Mouse (Mus musculus): ENCODE data around the gene Htra3.
A peak's percentile ranks its signal among the peaks of the same experiment; 100 is the strongest.

Htra3 gene

DNA sequence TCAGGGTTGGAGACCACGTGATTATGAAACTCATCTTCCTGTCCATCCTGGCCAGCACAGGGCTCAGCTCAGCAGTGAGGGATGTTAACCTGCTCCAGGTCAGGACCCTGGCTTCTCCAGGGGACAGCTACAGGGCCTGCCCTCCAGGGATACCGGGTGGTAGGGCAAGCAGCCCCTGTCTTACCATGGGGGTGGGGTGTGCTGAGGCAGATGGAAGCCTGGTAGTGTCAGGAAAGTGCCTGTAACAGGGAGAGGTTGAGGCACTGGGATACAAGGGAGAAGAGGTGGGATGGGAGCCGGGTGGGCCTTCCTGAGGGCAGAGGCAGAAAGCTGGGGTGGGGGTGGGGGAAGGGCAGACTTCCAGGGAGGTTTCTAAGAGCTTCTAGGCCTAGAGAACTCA is 27.3 kb downstream of the Htra3 start:
- DNase-seq (ENCODE audit: low spot score), result no peak

GRCm38 (mm10) chr5:35648230-35648629 is 31.4 kb downstream of the Htra3 start:
- DNase-seq (ENCODE audit: low spot score), result no peak

DNA sequence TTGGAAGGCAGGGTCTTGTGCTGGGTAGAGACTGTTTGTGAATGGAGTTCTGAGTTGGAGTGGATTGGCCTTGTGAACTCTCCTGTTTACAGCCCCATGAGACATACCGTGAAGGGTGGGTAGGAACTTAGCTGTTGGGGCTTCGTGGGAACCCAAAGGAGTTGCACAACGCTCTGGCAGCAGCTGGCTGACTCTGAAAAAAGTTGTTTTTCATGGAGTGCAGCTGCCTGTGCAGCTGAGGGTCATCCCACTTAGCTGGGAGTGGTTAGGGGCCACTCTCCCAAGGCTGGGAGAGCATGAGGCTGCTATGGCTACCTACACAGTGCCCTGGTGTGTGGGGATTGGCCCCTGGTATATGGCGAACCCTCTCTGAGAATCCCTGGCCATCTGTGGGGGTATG is 32.0 kb downstream of the Htra3 start:
- no peak for DNase-seq (ENCODE audit: low spot score)

DNA sequence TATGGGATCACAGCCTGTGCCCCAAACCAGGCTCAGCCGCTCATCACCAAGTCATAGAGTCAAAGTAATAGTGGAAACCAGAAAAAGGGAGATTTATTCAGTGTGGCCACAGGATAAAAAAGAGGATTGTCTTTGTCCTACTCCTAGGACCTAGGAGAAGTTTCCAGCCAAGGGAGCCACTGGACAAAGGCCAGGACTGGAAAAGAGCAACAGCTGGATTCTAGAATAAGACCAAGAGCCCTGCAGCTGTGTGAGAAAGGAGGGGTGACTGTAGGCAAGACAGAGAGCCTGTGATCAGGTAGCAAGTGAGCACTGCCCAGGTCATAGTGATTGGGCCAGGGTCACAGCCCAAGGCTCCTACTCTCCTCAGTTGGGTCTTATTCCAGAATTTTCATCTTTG is 32.7 kb downstream of the Htra3 start:
- DNase-seq (ENCODE audit: low spot score), result no peak

DNA sequence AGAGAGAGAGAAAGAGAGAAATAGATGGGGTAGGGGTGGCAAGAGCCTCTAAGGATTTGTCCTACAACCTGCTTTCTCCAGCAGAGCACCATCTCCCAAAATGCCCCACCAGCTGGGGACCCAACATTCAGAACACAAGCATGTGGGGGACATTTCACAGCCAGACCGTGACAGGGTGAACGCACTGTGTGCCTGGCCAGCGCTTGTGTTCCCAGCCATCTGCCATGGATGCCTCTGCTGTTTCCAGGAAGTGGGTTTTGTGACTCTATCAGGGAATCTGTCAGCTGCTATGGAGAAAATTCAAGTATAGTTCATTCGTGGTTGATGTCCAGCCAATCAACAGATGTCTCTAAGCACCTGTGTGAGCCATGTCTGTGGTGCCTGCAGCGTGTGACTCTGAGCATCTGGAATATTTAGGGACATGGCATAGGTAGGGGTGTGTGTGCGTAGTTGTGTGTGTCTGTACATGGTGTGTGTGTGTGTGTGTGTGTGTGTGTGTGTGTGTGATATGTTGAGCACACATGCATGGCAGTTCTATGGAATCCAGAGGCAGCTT is 33.6 kb downstream of the Htra3 start:
- no peak for DNase-seq (ENCODE audit: low spot score)

DNA sequence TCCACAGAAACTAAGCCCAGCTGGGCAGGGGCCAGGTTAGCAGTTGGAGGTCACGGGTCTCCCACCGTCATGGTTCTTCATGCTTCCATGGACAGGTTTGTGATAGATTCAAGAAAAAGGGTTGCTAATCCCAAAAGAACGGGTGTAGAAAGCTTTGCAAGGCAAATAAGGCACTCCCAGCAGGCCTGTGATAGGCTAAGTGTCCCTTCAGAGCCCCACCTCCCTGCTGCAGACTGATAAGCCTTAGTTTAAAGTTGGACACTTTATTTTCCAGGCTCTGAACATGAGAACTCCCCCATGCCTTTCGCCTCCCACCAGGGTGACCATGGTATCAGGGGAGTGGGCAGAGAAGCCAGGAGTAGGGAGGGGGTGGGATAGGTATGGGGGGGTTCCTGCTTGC is 35.5 kb downstream of the Htra3 start:
- DNase-seq (ENCODE audit: low spot score), result no peak

DNA sequence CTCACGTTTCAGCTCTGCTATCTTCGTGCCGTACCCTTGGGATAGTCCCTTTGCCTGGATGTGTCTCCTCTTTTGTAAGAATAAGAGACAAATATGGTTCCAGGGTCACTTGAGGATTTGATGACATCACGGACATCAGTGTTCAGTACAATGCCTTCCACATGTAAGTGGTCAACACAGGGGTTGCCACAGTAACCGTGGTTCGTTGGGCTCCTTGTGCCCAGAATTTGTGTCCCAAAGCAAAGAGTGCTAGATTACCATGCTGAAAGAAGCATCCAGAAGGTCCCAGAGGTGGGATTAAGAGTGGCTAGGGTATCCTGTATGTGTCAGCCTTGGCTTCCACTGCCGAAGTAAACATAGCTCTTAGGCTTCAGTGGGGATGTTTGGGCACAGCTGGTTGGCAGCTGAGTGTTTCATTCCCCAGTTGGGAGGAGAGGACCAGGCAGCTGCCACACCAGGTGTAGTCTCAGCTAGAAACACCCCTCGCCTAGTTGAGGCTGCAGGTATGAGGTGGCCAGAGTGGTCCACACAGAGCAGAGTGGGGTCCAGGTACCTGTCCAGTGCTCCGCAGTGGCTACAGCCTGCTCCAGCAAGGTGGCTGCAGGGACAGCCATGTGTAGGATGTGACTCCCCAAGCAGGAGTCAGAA is 36.1 kb downstream of the Htra3 start:
- DNase-seq (ENCODE audit: low spot score), result no peak

DNA sequence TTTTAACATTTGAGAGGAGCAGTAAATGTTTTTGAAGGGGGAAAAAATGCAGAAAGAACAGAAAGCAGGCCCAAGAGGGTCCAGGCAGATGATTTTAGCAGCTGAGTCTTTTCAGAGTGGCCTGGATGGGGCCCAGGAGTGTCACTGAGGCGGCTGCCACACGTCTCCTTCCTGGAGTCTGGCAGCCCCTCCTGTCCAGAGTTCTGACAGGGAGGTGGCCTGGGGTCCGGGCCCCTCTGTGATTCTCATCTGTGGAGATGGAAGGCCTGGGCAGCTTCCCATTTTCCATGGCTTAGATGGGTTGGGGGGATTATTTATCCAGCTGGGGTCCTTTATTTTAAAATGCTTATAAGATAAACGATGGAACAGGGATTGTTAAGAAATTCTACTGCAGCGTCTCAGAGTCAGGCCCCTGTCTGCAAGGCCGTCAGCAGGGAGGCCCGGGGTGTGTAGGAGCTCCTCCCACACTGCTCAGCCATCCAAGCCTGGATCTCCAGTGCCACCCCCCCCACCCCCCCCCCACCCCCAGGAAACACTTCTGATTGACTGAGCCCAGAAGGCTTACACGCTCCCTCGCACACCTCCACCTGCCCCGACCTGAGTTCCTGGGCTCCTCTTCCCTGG is 37.5 kb downstream of the Htra3 start:
- no peak for DNase-seq (ENCODE audit: low spot score)

DNA sequence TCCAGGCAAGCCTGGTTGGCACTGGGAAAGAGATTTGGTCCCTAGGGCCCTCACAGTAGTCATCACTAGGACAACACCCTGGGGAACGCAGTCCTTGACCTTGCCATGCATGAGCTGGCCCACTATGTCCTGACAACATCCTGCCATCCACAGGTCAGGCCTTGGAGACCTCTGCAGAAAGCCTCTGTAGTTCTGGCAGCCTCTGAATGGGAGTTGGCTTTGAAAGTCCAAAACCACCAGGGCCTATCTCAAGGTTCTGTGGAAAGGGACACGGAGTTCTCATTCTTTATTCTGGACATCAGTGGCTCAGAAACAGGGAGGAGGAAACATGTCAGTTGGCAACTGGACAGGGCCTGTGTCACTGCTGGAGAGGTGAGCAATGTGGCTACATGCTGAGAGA is 43.6 kb downstream of the Htra3 start:
- DNase-seq (ENCODE audit: low spot score), result no peak

GRCm38 (mm10) chr5:35632841-35633240 is 46.7 kb downstream of the Htra3 start:
- DNase-seq (ENCODE audit: low spot score), result no peak

GRCm38 (mm10) chr5:35631755-35632154 is 47.8 kb downstream of the Htra3 start:
- no peak for DNase-seq (ENCODE audit: low spot score)

DNA sequence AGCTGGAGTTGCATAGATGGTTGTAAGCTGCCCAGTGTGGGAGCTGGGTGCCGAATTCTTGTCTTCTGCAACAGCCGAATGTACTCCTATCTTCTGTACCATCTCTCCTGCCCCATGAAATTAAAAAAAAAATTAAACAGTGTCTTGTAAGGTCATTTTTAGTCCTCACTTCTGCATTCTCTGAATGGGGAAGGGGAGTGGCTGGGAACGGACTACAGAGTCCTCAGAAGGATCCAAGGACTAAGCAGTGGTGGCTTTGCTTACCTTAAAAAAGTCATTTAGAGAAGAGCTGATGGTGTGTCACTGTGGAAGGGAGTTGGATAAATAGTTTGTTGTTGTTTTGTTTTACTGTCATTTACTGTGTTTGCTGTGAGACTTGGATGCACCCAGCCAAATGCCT is 48.4 kb downstream of the Htra3 start:
- no peak for DNase-seq (ENCODE audit: low spot score)

DNA sequence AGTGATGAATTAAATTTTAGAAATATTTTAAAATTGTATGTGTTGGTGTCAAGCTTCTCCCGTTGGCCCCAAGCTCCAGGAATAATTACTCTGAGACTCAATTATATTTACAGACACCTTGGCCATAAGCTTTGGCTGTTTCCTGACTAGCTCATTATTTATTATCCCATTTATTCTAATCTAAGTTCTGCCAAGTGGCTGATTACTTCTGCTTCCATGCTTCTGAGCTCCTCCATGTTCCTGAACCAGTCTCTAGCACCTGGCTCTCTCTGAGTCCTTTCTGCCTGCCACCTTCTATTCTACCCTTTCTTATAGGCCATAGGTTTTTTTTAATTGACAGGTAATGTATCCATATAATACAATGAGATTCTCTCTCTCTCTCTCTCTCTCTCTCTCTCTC is 48.9 kb downstream of the Htra3 start:
- DNase-seq (ENCODE audit: low spot score), result no peak

DNA sequence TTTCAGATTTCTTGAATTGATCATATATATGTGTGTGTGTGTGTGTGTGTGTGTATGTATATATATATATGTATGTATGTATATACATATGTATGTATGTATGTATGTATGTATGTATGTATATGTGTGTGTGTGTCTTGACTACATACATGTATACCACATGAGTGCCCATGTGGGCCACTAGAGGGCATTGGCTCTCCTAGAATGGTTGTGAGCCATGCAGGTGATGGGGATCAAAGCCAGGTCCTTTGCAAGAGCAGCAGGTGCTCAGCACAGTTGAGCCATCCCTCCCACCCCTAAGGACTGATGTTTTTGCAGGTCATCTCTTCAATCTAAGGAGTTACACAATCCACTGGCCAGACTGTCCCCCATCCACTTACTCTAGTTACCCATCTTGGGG is 50.2 kb downstream of the Htra3 start:
- no peak for DNase-seq (ENCODE audit: low spot score)

DNA sequence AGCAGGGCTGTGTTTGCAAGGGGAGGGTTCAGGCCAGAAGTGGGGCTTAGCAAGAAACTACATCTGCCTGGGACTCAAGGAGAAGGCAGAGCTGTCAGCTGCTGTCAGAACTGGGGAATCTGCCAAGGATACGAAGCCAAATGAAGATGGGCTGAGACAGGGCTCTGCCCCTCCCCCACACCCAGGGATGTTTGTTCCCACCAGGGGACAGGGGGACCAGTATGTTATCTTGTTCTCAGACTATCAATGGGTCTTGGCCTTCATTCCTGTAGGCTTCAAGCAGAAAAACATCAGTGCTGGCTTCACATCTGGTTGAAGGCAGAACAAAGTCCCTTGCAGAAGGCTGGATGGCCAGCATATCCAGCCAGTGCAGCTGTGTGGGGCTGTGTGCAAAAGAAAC is 50.9 kb downstream of the Htra3 start:
- DNase-seq (ENCODE audit: low spot score), result no peak

DNA sequence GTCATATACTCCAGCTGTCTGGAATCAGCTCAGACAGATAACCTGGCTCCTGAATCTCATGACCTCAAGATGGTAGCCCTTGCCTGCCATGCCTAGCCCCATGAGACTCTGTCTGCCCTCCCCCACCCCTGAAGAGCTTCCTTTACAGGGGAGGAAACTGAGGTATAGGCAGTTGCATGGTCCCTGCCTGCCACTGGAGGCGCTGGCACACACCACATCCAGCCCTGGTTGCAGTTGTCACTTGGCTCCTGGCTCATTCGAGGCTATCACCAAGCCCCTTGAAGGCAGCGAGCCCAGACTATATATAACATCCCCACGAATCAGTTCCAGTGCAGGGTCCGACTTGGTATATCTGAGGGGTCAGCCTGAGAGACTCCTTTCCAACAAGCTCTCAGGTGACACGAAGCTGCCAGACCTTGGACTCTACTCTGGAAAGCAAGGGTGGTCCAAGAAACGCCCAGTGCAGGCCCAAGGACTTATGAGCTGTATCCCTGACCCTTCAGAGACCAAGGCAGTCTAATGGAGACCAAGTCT is 52.2 kb downstream of the Htra3 start:
- no peak for DNase-seq (ENCODE audit: low spot score)

GRCm38 (mm10) chr5:35626408-35626807 is 53.2 kb downstream of the Htra3 start:
- DNase-seq (ENCODE audit: low spot score), result no peak

GRCm38 (mm10) chr5:35624751-35625239 is 54.8 kb downstream of the Htra3 start:
- DNase-seq (ENCODE audit: low spot score), result peak; percentile 36

DNA sequence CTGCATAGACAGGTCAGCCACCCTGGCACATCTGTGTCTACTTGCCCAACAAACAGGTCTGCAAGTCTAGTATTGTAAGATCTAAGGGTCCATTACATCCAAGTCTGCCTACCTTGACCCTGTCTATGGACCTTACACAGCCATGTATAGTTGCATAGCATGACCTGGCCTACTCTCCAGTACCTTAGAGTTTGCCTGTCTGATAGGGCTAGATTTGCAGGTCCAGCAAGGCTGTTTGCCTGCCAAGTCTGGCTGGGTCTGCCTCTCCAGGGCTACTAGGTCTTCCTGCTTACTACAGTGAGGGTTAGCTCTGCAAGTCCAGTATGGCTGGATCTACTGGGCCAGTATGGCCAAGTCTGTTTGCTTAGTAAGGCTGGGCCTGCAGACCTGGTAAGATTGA is 55.8 kb downstream of the Htra3 start:
- DNase-seq (ENCODE audit: low spot score), result no peak

- DNase-seq (ENCODE audit: low spot score), result no peak
Observed at GRCm38 (mm10) chr5:35621114-35621513, 58.5 kb downstream of the Htra3 start.

DNA sequence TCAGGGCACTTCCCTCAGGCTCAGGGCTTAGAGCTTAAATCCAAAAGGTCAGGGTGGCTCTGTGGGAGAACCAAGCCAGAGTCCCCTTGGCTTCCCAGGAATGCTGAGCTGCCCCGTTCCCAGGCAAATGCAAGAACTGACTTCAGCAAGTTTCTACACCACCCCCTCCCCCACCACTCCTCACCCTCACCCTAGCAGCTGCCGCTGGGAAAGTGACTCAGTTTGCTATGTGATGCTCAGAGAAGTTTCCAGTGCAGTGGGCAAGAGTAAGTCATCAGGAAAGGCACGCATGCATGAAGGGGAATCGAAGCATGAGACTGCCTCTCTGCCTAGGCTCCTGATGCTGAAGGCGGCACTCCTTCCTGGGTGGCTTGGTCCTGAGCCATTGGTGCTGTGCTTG is 62.6 kb downstream of the Htra3 start:
- no peak for DNase-seq (ENCODE audit: low spot score)

DNA sequence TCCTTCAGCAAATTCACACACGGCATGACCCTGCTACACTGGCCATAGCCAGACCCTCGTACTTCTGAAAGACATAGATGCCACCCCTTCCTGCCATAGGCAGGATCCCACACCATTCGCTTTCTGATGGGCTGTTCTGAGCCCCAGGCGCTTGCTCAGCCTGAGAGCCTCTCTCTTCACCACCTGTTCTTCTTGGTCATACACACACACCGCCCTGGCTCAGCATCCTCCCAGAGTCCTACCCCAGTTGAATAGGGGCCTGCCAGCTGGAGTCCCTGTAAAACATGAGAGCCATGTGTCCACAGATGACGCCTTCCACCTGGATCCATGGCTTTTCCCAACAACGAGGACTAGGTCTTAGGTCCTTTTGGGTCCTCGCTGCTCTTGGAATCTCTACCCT is 66.9 kb downstream of the Htra3 start:
- DNase-seq (ENCODE audit: low spot score), result no peak

DNA sequence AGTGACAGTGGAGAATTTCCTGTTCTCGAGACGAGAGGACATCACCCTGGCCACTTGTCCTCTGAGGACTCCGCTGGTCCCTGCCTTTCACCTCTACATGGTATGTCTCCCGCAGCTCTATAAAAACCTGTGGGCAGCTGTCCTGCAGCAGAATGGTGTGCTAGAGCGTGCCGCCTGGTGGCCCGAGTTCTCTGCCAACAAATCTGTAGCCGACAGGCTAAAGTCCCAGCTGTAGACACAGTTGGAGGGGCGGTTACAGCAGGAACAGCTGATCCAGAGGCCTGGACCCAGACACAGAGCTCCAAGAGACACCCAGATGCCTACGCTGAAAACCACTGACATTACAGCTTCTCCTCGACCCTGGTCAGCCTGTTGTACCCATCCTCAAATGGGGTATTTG is 67.7 kb downstream of the Htra3 start:
- DNase-seq (ENCODE audit: low spot score), result no peak

DNA sequence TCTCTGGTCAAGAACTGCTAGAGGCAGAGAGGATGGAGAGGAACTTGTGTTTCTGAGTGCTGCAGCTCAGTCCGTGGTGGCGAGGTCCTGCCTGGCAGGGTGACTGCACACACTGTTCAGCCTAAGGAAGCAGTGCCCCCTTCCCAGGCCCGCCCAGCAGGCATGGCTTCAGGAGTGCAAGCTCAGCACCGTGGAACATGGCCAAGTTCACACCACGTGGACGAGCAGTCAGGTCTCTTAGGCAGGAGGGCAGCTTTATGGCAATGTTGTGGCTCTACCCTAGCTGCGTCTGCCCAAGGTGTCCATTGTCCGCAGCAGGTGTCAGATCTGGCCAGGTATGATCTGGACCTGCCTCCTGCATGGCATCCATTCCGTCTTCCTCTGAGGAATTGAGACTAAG is 68.4 kb downstream of the Htra3 start:
- no peak for DNase-seq (ENCODE audit: low spot score)
